Mouse (Mus musculus): Measurements from ENCODE around the gene Fam19a4. TPM values are rescaled to one million over a fixed set of nuclear protein-coding genes. Genes with fewer than 3 reads are reported as not detected.
A peak's percentile ranks its signal among the peaks of the same experiment; 100 is the strongest.

The Fam19a4 gene
- polyA plus RNA-seq (2014; fragmentation: Nextera tagmentation; extraction: Ambion mirVana) = 0.83 and 1.1 TPM in 2 replicates

DNA sequence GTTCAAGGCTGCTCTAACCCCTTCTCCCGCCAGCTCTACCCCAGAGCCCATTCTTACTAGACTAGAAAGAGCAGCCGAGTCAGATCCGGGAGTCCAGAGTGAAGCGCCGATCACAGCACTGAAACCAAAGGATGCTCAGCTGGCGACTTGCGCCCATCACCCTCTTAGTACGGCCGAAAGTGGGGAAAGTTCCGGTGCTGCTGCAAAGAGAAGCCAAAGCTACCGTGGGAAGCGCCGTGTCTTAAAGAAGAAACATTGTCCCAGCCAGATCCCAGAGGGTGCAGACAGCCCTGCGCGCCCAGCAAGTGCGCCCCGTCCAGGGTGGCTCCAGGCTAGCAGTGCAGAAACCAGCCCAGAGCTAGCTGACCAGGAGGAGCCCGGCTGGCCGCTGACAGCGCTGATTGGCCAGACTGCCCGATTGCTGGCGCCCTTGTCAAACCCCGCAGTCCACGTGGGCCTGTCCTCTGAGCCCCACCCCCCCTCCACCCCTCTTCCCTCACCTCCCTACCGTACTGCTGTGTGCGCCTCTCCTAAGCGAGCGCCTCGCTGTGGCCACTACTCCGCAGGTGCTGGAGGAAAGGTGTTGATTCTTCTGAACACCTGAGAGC, at the start of gene Fam19a4:
Fam19a4 (minus strand) TSS at position 340 of the 608 bp plus-strand sequence.
- Histone ChIP-seq H3K4me2 (ENCODE audit: low read length) (peak within 1 kb of the TSS; percentile 68), H3K27ac (ENCODE audit: low read depth, low read length) (no peak within 1 kb of the TSS), H3K4me3 (ENCODE audit: low read depth, low read length) (peak within 1 kb of the TSS; percentile 32), H3K27me3 (replicated peaks; ENCODE audit: control insufficient read depth, insufficient read depth, low read length) (peaks cover 22% of the 10 kb centered on the region), H3K36me3 (ENCODE audit: control insufficient read depth, insufficient read depth, low read length) (no peaks in the 10 kb centered on the region), H3K4me1 (ENCODE audit: control insufficient read depth, insufficient read depth, low read length) (peaks cover 10% of the 10 kb centered on the region), H3K9ac (ENCODE audit: low read length) (peak within 1 kb of the TSS; percentile 35; the same call in 1 of the 2 replicates), H3K9me3 (replicated peaks; ENCODE audit: control insufficient read depth, low read length) (no peaks in the 10 kb centered on the region)
- ATAC-seq (peak; percentile 80), DNase-seq (ENCODE audit: low spot score) (peak; percentile 44)
- under 1% methylated on average over 30 of the region's 30 CpGs for WGBS

DNA sequence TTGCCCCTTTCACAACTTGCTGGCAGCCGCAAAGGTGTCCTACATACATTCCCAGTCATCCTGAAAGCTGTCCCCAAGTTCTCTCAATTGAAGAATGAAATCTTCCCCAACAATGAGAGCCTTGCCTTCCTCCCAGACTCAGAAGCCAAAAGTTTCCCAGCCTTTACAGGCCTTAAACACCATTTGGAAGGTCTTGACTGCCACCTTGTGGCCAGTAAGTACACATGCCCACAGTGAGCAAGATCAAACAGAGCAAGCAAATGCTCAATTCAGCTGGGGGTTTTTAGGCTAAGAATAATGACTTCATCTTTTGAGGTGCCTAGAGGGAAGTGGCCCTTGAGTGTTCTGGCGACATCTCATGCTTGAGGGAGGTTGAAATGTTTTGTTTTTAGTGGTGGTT, 46.6 kb upstream of the Fam19a4 start:
- Histone ChIP-seq H3K9ac (ENCODE audit: low read length) (no peak overlapping the region), H3K27ac (ENCODE audit: low read depth, low read length) (no peak overlapping the region), H3K4me1 (ENCODE audit: control insufficient read depth, insufficient read depth, low read length) (peaks cover 11% of the 10 kb centered on the region), H3K9me3 (replicated peaks; ENCODE audit: control insufficient read depth, low read length) (no peaks in the 10 kb centered on the region), H3K27me3 (replicated peaks; ENCODE audit: control insufficient read depth, insufficient read depth, low read length) (no peaks in the 10 kb centered on the region), H3K4me3 (ENCODE audit: low read depth, low read length) (no peak overlapping the region), H3K36me3 (ENCODE audit: control insufficient read depth, insufficient read depth, low read length) (no peaks in the 10 kb centered on the region), H3K4me2 (ENCODE audit: low read length) (no peak overlapping the region)
- 17% methylated on average over 2 of the region's 2 CpGs for WGBS
- ATAC-seq = peak; percentile 85
- DNase-seq (ENCODE audit: low spot score) = peak; percentile 94

DNA sequence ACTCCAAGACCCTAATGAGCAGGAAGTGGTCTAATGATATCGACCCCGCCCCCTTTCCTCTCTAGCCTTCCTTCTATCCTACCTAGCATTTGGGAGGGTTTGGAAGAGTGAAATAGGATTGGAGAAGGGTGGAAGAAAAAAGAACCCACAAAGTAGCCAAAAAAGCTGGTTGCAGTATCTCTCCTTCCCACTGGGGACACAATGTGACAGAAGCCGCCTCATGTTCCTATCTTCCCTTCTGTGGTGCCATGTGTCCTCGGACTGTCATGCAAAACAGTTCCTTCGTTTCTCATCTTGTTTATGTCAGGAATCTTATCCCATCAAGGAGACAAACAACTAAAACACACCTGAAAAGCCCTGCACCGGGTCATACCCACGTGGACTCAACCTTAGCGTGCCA, 45.9 kb upstream of the Fam19a4 start:
- H3K4me3 ChIP-seq (ENCODE audit: low read depth, low read length) = no peak overlapping the region
- H3K9ac ChIP-seq (ENCODE audit: low read length) = no peak overlapping the region
- no peaks in the 10 kb centered on the region for H3K9me3 ChIP-seq (replicated peaks; ENCODE audit: control insufficient read depth, low read length)
- no peaks in the 10 kb centered on the region for H3K27me3 ChIP-seq (replicated peaks; ENCODE audit: control insufficient read depth, insufficient read depth, low read length)
- ATAC-seq (no peak), DNase-seq (ENCODE audit: low spot score) (no peak)
- no peak overlapping the region for H3K27ac ChIP-seq (ENCODE audit: low read depth, low read length)
- no peak overlapping the region for H3K4me2 ChIP-seq (ENCODE audit: low read length)
- H3K4me1 ChIP-seq (ENCODE audit: control insufficient read depth, insufficient read depth, low read length) = peaks cover 12% of the 10 kb centered on the region
- no peaks in the 10 kb centered on the region for H3K36me3 ChIP-seq (ENCODE audit: control insufficient read depth, insufficient read depth, low read length)
- 85% methylated on average over 8 of the region's 8 CpGs for WGBS

DNA sequence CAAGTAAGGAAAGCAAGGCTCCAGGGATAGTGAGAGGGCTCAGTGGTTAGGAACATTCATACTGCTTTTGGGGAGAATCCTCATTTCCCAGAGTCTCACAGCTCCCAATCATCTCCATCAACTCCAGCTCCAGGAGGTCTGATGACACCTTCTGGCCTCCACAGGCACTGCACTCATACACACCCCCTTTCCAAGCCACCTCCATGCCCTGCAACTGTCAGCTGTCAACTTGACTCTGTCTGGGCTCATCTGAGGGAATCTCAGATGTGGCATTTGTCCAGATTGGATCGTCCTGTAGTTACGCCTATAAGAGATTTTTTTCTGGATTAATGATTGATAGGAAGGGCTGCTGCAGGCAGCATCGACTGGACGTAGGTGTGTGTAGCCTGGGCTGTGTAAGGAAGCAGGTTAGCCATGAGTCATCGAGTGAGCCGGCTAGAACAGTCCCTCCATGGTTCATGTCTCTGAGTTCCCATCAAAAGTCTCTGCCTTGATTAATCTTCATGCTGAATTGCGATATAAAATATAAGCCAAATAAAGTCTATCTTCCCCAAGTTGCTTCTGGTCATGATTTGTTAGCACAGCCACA, 44.1 kb upstream of the Fam19a4 start:
- no peaks in the 10 kb centered on the region for H3K27me3 ChIP-seq (replicated peaks; ENCODE audit: control insufficient read depth, insufficient read depth, low read length)
- DNase-seq (ENCODE audit: low spot score) = no peak
- 87% methylated on average over 7 of the region's 7 CpGs for WGBS

DNA sequence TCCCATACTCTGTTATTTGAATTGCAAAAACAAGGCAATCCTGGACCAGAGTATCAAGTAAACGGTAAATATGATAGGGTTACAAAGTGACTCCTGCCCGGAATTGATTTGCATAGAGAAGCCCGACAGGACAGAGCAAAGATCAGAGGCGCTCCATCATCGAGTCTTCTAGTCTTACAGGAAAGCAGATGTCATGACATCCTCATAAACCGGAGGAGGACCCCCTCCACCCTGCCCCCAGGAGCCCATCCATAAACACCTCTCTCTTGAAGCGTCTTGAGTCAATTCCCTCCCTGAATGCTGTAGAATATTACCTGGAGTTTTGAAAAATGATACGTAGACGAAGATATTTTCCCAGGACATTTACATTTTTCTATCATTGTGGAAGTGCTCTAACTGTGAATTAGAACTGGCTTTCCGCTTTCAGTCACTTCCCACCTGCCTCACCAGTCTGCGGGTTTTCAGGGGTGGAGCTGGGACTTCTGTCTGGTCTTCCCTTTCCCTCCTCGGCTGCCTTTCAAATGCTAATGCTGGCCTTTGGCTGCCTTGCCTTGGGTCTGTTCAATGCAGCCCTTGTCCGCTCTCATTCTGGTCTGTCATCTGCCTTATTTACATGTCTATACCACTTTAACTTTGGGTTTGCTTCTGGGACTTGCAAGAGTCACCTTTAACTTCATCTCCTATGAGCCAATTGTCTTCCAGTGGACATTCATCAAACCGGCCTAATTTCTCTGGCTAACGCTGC, 41.9 kb upstream of the Fam19a4 start:
- ATAC-seq (peak; percentile 53; the same call in 1 of the 2 replicates), DNase-seq (ENCODE audit: low spot score) (peak; percentile 54)
- Histone ChIP-seq H3K9me3 (replicated peaks; ENCODE audit: control insufficient read depth, low read length) (no peaks in the 10 kb centered on the region), H3K27me3 (replicated peaks; ENCODE audit: control insufficient read depth, insufficient read depth, low read length) (no peaks in the 10 kb centered on the region), H3K9ac (ENCODE audit: low read length) (no peak overlapping the region), H3K4me1 (ENCODE audit: control insufficient read depth, insufficient read depth, low read length) (peaks cover 12% of the 10 kb centered on the region), H3K4me3 (ENCODE audit: low read depth, low read length) (no peak overlapping the region), H3K27ac (ENCODE audit: low read depth, low read length) (no peak overlapping the region), H3K36me3 (ENCODE audit: control insufficient read depth, insufficient read depth, low read length) (no peaks in the 10 kb centered on the region), H3K4me2 (ENCODE audit: low read length) (peak overlapping the region; percentile 26)
- 5% methylated on average over 15 of the region's 15 CpGs for WGBS

More for the DNA sequence above, 44.1 kb upstream of the Fam19a4 start:
- no peak for ATAC-seq
- no peak overlapping the region for H3K27ac ChIP-seq (ENCODE audit: low read depth, low read length)
- H3K9ac ChIP-seq (ENCODE audit: low read length) = no peak overlapping the region
- H3K4me3 ChIP-seq (ENCODE audit: low read depth, low read length) = no peak overlapping the region
- H3K9me3 ChIP-seq (replicated peaks; ENCODE audit: control insufficient read depth, low read length) = no peaks in the 10 kb centered on the region
- H3K36me3 ChIP-seq (ENCODE audit: control insufficient read depth, insufficient read depth, low read length) = no peaks in the 10 kb centered on the region
- no peak overlapping the region for H3K4me2 ChIP-seq (ENCODE audit: low read length)
- peaks cover 12% of the 10 kb centered on the region for H3K4me1 ChIP-seq (ENCODE audit: control insufficient read depth, insufficient read depth, low read length)

DNA sequence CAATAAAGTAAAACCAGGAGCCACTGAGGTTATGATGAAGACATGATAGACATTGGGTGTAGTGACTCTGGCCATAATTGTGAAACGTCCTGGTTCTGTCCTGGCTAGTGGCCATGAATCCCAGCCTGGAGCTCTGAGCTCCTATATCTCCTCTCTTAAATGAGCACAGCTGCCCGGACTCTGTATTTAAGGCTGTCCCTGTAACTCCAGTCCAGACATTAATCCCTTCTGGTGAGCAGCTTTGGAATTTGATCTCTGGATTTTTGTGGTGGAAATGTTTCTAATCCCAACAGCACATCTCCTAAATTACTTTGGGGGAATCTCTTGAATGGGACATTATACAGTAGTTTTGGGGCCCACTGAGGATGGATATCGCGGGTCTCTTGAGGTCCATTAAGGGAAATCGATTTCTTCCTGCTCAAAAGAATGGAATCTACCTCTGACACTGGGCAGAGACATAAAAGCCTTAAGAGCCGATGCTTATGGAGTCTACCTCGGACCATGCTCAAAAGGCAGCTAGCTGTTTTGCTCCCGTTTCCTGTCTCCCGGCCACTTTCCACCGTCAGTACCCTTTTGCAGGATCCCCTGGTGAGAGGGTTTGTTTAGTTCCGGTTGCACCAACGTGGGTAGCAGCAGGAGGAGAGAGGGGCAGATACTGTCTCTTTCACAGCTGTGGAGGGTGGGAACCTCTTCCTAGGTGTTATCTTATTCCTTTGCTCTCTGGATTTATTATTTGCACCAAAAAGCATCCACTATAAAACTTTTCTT, 41.2 kb upstream of the Fam19a4 start:
- Histone ChIP-seq H3K4me2 (ENCODE audit: low read length) (peak overlapping the region; percentile 26; the same call in 1 of the 2 replicates), H3K4me3 (ENCODE audit: low read depth, low read length) (no peak overlapping the region), H3K4me1 (ENCODE audit: control insufficient read depth, insufficient read depth, low read length) (peaks cover 12% of the 10 kb centered on the region), H3K36me3 (ENCODE audit: control insufficient read depth, insufficient read depth, low read length) (no peaks in the 10 kb centered on the region), H3K27me3 (replicated peaks; ENCODE audit: control insufficient read depth, insufficient read depth, low read length) (no peaks in the 10 kb centered on the region), H3K27ac (ENCODE audit: low read depth, low read length) (no peak overlapping the region), H3K9me3 (replicated peaks; ENCODE audit: control insufficient read depth, low read length) (no peaks in the 10 kb centered on the region), H3K9ac (ENCODE audit: low read length) (no peak overlapping the region)
- DNase-seq (ENCODE audit: low spot score) = no peak
- 31% methylated on average over 12 of the region's 12 CpGs for WGBS
- ATAC-seq = no peak

DNA sequence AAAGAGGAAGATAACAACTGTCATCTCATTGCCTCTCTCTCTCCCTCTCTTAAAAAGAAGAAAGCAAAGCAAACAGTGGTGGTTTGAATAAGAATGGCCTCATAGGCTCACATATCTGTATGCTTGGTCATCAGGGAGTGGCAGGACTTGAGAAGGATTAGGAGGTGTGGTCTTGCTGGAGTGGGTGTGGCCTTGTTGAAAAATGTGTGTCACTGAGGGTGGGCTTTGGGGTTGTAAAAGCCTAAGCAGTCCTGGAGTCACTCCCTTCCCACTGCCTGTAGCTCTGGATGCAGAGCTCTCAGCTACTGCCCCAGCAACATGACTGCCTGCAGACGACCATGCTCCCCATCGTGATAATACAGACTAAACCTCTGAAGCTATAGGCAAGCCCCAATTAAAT, 22.1 kb upstream of the Fam19a4 start:
- WGBS = 92% methylated on average over 2 of the region's 2 CpGs
- Histone ChIP-seq H3K9ac (ENCODE audit: low read length) (no peak overlapping the region), H3K4me1 (ENCODE audit: control insufficient read depth, insufficient read depth, low read length) (peaks cover 12% of the 10 kb centered on the region; the same call in 1 of the 2 replicates), H3K27me3 (replicated peaks; ENCODE audit: control insufficient read depth, insufficient read depth, low read length) (no peaks in the 10 kb centered on the region), H3K27ac (ENCODE audit: low read depth, low read length) (no peak overlapping the region), H3K9me3 (replicated peaks; ENCODE audit: control insufficient read depth, low read length) (0 out of 2 replicates have a peak, but pooled peaks cover 4% of the 10 kb centered on the region), H3K4me2 (ENCODE audit: low read length) (no peak overlapping the region), H3K4me3 (ENCODE audit: low read depth, low read length) (no peak overlapping the region), H3K36me3 (ENCODE audit: control insufficient read depth, insufficient read depth, low read length) (no peaks in the 10 kb centered on the region)
- DNase-seq (ENCODE audit: low spot score) (no peak), ATAC-seq (no peak)

DNA sequence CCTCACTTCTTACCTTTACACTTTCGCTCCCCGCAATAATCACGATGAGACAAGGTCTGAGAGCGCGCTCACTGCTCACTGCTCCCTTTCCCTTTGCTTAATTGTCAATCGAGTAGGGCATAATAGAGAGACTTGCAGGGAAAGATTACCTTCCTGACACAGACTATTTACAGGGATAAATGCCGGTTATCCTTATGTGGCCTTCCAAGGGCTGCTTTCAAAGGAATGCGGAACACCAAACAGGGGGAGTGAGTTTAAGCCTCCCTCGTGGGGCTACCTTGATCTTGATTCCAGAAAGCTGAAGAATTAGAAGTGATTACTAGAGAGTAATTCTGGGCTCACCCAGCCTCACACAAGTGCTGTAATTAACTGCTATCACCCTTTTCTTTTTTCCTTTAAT, 19.8 kb upstream of the Fam19a4 start:
- Histone ChIP-seq H3K36me3 (ENCODE audit: control insufficient read depth, insufficient read depth, low read length) (no peaks in the 10 kb centered on the region), H3K4me3 (ENCODE audit: low read depth, low read length) (no peak overlapping the region), H3K4me1 (ENCODE audit: control insufficient read depth, insufficient read depth, low read length) (peaks cover 12% of the 10 kb centered on the region; the same call in 1 of the 2 replicates), H3K4me2 (ENCODE audit: low read length) (no peak overlapping the region), H3K27ac (ENCODE audit: low read depth, low read length) (no peak overlapping the region), H3K27me3 (replicated peaks; ENCODE audit: control insufficient read depth, insufficient read depth, low read length) (no peaks in the 10 kb centered on the region), H3K9me3 (replicated peaks; ENCODE audit: control insufficient read depth, low read length) (no peaks in the 10 kb centered on the region), H3K9ac (ENCODE audit: low read length) (no peak overlapping the region)
- 21% methylated on average over 9 of the region's 9 CpGs for whole genome bisulfite sequencing
- peak; percentile 16 for DNase-seq (ENCODE audit: low spot score)
- ATAC-seq = no peak
